Mouse (Mus musculus): ENCODE data around the gene Rorb. TPM values are rescaled to one million over a fixed set of nuclear protein-coding genes. Genes with fewer than 3 reads are reported as not detected.

Gene Rorb
- total RNA-seq, 2 experiments from 2014 or later: not detected

GRCm38 (mm10) chr19:18889117-18889627 is 221.8 kb downstream of the Rorb start:
- no peak for ATAC-seq (replicated peaks; ENCODE audit: poor library complexity)

- ATAC-seq (replicated peaks; ENCODE audit: poor library complexity): no peak
Measured at GRCm38 (mm10) chr19:18888491-18889116, 222.4 kb downstream of the Rorb start.

- no peak for ATAC-seq (replicated peaks; ENCODE audit: poor library complexity)
Measured at GRCm38 (mm10) chr19:18887646-18888407, 223.2 kb downstream of the Rorb start.

GRCm38 (mm10) chr19:18881162-18881561 is 229.8 kb downstream of the Rorb start:
- ATAC-seq (replicated peaks; ENCODE audit: poor library complexity): no peak
